Mouse (Mus musculus) myocyte (in vitro differentiated cells): ENCODE data around the gene Tex33.

ENCODE experiments used
- E2F4 ChIP-seq: IDR thresholded peaks from one replicate; pipeline ENCODE4 v1.6.1; 2011; ENCODE audit warnings: mild to moderate bottlenecking, control low read depth, moderate library complexity; ENCODE audit not compliant: insufficient read depth
- POLR2A ChIP-seq: IDR thresholded peaks from one replicate; pipeline ENCODE4 v1.6.1; 2011; ENCODE audit warnings: low read depth, mild to moderate bottlenecking, control low read depth, moderate library complexity; ENCODE audit not compliant: insufficient read length

DNA sequence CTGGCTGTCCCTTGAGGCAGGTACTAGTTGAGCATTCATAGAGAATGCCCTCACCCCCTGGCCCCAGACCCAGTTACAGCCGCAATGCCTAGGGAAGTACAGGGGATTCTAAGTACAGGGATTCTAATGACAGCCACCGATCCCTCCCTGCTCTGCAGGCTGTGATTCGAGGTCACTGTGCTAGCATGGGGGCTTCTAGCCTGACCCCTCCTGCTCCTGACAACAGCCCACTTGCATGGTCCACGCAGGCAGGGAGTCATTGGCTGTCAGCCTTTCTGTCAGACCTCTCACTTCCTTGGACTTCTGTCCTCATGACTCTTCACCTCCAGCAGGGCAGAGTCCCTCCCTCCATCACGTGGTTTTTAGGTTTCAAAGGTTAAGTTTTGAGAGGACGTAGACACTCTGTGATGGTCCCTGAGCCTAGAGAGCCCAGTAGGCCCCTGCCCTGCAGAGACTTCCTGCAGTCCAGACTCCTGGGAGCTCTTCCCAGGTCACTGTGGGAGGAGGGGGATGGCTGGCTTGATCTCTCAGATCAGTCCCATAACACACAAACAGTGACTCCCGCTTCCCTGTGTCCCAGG lies 35.9 kb upstream of the Tex33 start:
- TF ChIP-seq E2F4, result no peak
- no peak for TF ChIP-seq POLR2A
